Mouse (Mus musculus) heart, embryonic 10.5 days (tissue): ENCODE data around the gene Arntl. TPM values are rescaled to one million over a fixed set of nuclear protein-coding genes. Genes with fewer than 3 reads are reported as not detected.

ENCODE experiments used
- DNase-seq: peaks from one replicate; pipeline ENCODE4 v3.0.0-alpha.2; 2017; ENCODE audit warnings: low spot score
- H3K27ac ChIP-seq: fragments of 300-500 bp; sonication (generic); 2 replicates; pipeline ENCODE4 v1.5.1; 2016; ENCODE audit warnings: mild to moderate bottlenecking
- H3K27me3 ChIP-seq: fragments of 300-500 bp; sonication (generic); 2 replicates; pipeline ENCODE4 v1.6.1; 2016; ENCODE audit warnings: mild to moderate bottlenecking; ENCODE audit not compliant: poor library complexity, insufficient read depth, severe bottlenecking
- H3K36me3 ChIP-seq: fragments of 300-500 bp; sonication (generic); 2 replicates; pipeline ENCODE4 v1.6.1; 2016; ENCODE audit warnings: mild to moderate bottlenecking, moderate library complexity
- H3K4me1 ChIP-seq: fragments of 300-500 bp; sonication (generic); 2 replicates; pipeline ENCODE4 v1.6.1; 2016; ENCODE audit warnings: mild to moderate bottlenecking
- H3K4me3 ChIP-seq: fragments of 300-500 bp; sonication (generic); 2 replicates; pipeline ENCODE4 v1.5.1; 2016; ENCODE audit warnings: mild to moderate bottlenecking, moderate library complexity
- H3K9me3 ChIP-seq: fragments of 300-500 bp; sonication (generic); 2 replicates; pipeline ENCODE4 v1.6.1; 2016; ENCODE audit warnings: mild to moderate bottlenecking, moderate library complexity
- WGBS: fragments of 180-500 bp; shearing (Covaris S2); methylation state at CpG from one replicate; pipeline ENCODE4 v1.1.7; 2016; 5-methylcytosine and 5-hydroxymethylcytosine counted together
- polyA plus RNA-seq: library from polyadenylated mRNA; unstranded; fragments of >200 nt; fragmentation: Nextera tagmentation; extraction: Ambion mirVana; gene quantifications from 2 replicates; pipeline ENCODE4 v1.2.1, GENCODE M21; 2016

The Arntl gene
- polyA plus RNA-seq, 1 experiment from 2014 or later, result 7.0 TPM

DNA sequence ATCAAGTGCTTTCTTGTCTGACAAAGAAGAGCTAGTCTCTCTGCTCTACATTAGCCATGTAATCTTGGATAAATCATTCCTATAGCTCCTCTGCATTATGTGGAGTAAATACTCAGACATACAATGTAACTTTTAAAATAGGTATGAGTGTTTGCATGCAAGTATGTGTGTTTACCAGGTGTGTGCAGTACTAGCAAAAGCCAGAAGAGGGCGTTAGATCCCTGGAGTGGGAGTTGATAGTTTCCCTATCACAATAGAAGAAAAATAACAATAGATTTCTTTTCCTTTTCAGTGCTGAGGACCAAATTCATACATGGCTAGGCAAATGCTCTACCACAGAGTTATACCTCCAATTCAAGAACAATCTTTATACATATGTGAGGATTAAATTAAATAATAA is 15.5 kb upstream of the Arntl start:
- Histone ChIP-seq H3K4me1 (peaks cover 4% of the 10 kb centered on the region; the same call in 1 of the 2 replicates), H3K27ac (no peak overlapping the region), H3K9me3 (0 out of 2 replicates have a peak, but pooled peaks cover 3% of the 10 kb centered on the region), H3K4me3 (no peak overlapping the region), H3K36me3 (no peaks in the 10 kb centered on the region), H3K27me3 (no peaks in the 10 kb centered on the region)
- 47% methylated on average over 1 of the region's 1 CpGs for WGBS
- DNase-seq, result no peak

DNA sequence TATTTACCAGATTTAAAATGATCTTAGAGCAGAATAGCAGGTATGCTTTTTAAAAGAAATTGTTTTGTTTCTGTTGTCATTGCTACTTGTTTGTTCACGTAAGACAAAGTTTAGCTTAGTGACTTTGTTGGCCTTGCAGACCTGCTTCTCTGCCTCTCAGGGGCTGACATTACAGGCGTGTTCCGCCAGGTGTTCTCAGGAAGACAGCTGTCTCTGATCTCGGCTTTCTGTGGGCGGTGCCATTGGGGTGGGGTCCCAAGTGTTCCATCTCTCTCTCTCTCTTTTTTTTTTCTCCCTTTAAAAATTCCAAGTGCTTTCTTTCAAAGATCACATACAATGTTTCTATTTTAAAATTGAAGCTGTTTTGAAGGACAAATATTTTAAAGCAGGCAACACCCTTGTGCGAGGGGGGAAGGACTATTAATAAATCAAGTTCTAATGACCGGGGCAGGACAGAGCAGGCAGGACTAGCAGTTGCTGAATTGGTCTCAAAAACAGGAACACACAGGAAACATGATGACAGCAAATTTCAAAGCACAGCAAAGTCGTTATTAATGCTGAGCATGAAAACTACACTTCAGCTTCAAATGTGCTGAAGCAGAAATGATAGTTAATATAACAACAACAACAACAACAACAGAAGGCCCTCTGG is 14.4 kb upstream of the Arntl start:
- Histone ChIP-seq H3K4me3 (no peak overlapping the region), H3K9me3 (0 out of 2 replicates have a peak, but pooled peaks cover 3% of the 10 kb centered on the region), H3K27ac (no peak overlapping the region), H3K36me3 (no peaks in the 10 kb centered on the region), H3K27me3 (no peaks in the 10 kb centered on the region), H3K4me1 (peaks cover 10% of the 10 kb centered on the region)
- no peak for DNase-seq
- 57% methylated on average over 8 of the region's 8 CpGs for WGBS

- H3K27ac ChIP-seq, result no peak overlapping the region
- DNase-seq, result no peak
- H3K4me3 ChIP-seq, result no peak overlapping the region
- H3K4me1 ChIP-seq, result peaks cover 10% of the 10 kb centered on the region
- no peaks in the 10 kb centered on the region for H3K36me3 ChIP-seq
- 0 out of 2 replicates have a peak, but pooled peaks cover 3% of the 10 kb centered on the region for H3K9me3 ChIP-seq
- H3K27me3 ChIP-seq, result no peaks in the 10 kb centered on the region
Measured at GRCm38 (mm10) chr7:113193872-113194271, 13.4 kb upstream of the Arntl start.

- Histone ChIP-seq H3K36me3 (no peaks in the 10 kb centered on the region), H3K27ac (no peak overlapping the region), H3K4me1 (peaks cover 10% of the 10 kb centered on the region), H3K4me3 (no peak overlapping the region), H3K27me3 (no peaks in the 10 kb centered on the region), H3K9me3 (0 out of 2 replicates have a peak, but pooled peaks cover 3% of the 10 kb centered on the region)
- no peak for DNase-seq
- whole genome bisulfite sequencing, result 59% methylated on average over 2 of the region's 2 CpGs
Measured at GRCm38 (mm10) chr7:113195271-113195670, 12.0 kb upstream of the Arntl start.

DNA sequence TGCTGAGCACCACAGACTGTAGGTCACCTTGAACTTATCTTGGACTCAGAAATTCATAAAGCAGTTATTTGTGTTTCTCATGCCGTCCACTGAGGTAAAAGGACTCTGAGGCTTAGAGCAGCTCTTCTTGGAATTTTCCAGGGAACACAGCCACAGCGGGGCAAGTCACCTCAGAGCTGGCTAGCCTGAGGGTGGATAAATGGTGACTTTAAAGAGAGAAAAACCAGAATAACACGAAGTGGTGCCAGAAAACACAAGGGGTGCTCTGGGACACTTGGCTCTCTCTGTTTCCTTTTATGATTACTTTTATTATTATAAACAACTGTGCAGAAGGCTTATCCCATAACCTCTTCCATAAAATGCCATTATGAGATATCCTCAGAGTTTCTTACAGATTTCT is 11.1 kb upstream of the Arntl start:
- H3K27ac ChIP-seq, result no peak overlapping the region
- peaks cover 10% of the 10 kb centered on the region for H3K4me1 ChIP-seq
- H3K27me3 ChIP-seq, result no peaks in the 10 kb centered on the region
- no peak for DNase-seq
- no peaks in the 10 kb centered on the region for H3K36me3 ChIP-seq
- H3K4me3 ChIP-seq, result no peak overlapping the region
- no peaks in the 10 kb centered on the region for H3K9me3 ChIP-seq
- 81% methylated on average over 3 of the region's 3 CpGs for WGBS

DNA sequence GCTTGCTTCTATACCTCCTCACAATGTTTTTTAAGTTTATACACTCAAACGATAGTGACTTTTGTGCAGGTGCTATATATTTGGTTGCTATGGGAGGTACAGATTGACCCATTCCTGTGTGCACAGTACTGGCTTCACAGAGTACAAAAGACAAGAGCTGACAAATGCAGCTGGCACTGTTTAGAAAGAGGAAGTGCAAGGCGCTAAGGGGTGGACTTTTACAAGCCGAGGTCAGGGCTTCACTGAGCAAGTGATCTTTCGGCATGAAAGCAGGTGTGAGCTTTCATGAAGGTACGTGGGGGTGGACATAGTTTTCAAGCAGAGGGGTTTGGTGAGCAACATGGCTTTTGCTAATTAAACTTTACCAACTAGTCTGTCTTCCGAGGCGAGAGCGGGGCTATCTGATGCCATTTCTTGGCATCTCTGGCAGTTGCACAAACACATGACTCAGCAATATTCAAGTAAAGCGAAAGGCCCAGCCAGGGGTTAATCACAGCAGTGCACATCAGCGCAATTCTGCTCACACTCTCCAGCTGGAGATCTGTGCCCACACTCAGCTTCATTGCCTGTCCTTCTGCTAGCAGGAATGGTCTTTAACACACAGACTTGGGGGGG is 10.0 kb upstream of the Arntl start:
- H3K27me3 ChIP-seq, result no peaks in the 10 kb centered on the region; the same call in 1 of the 2 replicates
- H3K27ac ChIP-seq, result no peak overlapping the region
- H3K4me3 ChIP-seq, result no peak overlapping the region
- H3K9me3 ChIP-seq, result no peaks in the 10 kb centered on the region
- 47% methylated on average over 10 of the region's 10 CpGs for WGBS
- no peak for DNase-seq
- no peaks in the 10 kb centered on the region for H3K36me3 ChIP-seq
- H3K4me1 ChIP-seq, result peaks cover 10% of the 10 kb centered on the region

- 43% methylated on average over 3 of the region's 3 CpGs for WGBS
- no peaks in the 10 kb centered on the region for H3K36me3 ChIP-seq
- H3K4me1 ChIP-seq, result peaks cover 17% of the 10 kb centered on the region
- H3K9me3 ChIP-seq, result no peaks in the 10 kb centered on the region
- H3K27ac ChIP-seq, result no peak overlapping the region
- DNase-seq, result no peak
- H3K4me3 ChIP-seq, result no peak overlapping the region
- H3K27me3 ChIP-seq, result peaks cover 25% of the 10 kb centered on the region
Measured at GRCm38 (mm10) chr7:113201584-113201983, 5.7 kb upstream of the Arntl start.

DNA sequence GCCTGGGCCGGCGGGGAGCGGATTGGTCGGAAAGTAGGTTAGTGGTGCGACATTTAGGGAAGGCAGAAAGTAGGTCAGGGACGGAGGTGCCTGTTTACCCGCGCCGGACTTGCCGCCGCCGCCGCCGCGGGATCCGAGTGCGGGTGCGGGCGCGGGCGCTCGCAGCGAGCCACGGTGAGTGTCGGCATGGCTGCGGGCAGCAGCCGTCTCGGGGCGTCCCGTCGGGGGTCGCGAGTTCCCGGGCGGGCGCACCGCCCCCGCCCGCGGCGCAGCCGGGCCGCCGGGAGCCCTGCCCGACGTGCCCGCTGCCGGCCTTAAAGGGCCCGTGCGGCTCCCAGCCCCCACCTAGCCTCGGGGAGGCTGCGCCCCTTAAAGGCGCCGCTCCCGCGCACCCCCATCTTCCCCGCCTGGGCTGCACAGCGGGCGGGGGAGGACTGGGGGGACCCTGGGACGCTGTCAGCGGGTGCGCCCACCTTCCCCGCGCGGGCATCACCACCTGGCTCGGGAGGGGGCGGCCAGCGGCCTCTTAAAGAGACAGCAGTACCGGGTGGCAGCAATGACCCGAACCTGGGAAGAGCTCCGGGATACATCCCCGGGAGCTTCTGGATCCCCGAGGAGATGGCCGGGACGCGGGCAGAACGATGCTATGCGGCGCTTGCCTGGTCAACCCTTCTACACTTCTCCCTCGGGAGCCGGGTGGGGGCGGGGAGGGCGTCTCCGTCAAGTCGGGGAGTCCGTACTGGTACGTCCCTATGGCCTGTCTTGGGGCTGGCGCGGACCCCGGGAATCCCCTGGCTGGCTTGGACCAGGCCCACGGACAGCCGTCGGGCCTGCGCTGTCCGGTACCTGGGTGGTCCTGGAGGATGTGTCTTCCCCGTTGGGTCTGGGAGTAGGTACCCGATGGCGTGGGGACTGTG is 464 bp downstream of the Arntl start:
- Histone ChIP-seq H3K27ac (peak overlapping the region; percentile 90), H3K27me3 (peaks cover 69% of the 10 kb centered on the region), H3K4me1 (peaks cover 15% of the 10 kb centered on the region), H3K4me3 (peak overlapping the region; percentile 96), H3K9me3 (no peaks in the 10 kb centered on the region), H3K36me3 (no peaks in the 10 kb centered on the region)
- under 1% methylated on average over 88 of the region's 98 CpGs for WGBS
- DNase-seq, result peak; percentile 79

DNA sequence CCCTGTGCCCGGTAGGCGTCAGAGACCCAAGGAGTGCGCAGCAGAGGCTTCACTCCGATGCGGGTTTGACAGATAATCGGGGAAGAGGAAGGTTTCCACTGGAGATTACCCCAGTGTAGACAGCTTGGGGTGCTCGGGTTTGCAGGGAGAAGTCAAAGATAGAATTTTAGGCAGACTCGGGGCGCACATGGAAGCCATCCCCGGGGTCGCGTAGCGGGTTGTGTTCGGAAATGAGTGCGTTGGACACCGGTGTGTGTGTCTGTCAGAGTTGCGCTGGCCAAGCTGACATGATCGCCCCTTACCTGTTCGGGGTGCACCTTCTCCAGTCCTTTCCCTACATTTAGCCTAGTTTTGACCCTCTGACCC is 1.1 kb downstream of the Arntl start:
- Histone ChIP-seq H3K27ac (peak overlapping the region; percentile 90; the same call in 1 of the 2 replicates), H3K27me3 (peaks cover 68% of the 10 kb centered on the region), H3K9me3 (no peaks in the 10 kb centered on the region), H3K4me3 (peak overlapping the region; percentile 96), H3K4me1 (peaks cover 15% of the 10 kb centered on the region), H3K36me3 (no peaks in the 10 kb centered on the region)
- WGBS, result 4% methylated on average over 19 of the region's 19 CpGs
- DNase-seq, result no peak

- Histone ChIP-seq H3K36me3 (no peaks in the 10 kb centered on the region), H3K27ac (no peak overlapping the region), H3K4me1 (peaks cover 17% of the 10 kb centered on the region), H3K9me3 (no peaks in the 10 kb centered on the region), H3K27me3 (peaks cover 53% of the 10 kb centered on the region), H3K4me3 (no peak overlapping the region)
- no peak for DNase-seq
- 52% methylated on average over 4 of the region's 4 CpGs for WGBS
Measured at GRCm38 (mm10) chr7:113210441-113210840, 3.2 kb downstream of the Arntl start.

DNA sequence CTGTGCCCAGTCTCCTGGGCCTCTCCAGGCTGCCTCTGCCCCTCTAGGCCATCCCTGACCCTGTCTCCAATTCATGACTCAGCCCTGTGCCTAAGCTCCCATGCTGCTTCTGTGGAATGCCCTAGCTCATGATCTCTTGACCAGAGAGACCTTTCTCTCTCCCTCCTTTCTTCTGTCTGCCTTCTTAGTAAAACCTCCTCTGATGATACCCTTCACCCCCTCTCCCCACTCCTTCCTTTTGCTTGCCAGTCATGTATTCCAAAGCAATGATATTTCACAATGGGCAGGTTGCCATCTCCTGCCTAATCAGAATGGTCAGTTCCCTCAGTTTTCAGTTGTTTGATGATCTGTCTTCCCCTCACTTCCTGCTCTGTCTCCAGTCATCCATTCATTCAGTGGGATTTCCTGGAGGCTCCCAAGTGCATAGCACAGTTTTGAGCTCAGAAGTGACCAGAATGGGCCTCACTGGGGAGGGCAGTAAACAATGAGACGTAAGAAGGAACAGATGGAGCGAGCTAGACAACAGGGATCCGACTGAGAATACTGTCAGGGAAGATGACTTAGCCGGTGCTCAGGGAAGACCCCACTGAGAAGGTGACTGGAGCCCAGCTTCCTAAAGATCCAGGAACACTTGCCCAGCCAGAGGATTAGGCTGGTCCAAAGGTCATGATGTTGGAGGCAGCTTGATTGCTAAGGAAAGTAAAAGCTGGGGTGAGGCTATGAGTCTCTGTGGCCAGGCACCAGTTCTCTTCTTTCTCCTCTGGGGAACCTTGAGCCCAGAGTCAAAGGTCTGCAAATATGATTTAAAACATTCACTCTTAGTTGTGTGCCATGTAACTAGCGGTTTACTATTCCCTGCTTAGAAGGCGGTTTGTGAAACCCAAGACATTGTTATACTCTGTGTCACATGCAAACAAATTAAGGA is 7.2 kb downstream of the Arntl start:
- DNase-seq, result no peak
- no peaks in the 10 kb centered on the region for H3K36me3 ChIP-seq
- H3K9me3 ChIP-seq, result no peaks in the 10 kb centered on the region
- H3K27me3 ChIP-seq, result peaks cover 26% of the 10 kb centered on the region
- whole genome bisulfite sequencing, result 65% methylated on average over 6 of the region's 6 CpGs
- no peak overlapping the region for H3K27ac ChIP-seq
- H3K4me1 ChIP-seq, result 0 out of 2 replicates have a peak, but pooled peaks cover 2% of the 10 kb centered on the region
- H3K4me3 ChIP-seq, result no peak overlapping the region

- peaks cover 8% of the 10 kb centered on the region; the same call in 1 of the 2 replicates for H3K4me1 ChIP-seq
- no peaks in the 10 kb centered on the region for H3K36me3 ChIP-seq
- H3K27ac ChIP-seq, result no peak overlapping the region
- WGBS, result 47% methylated on average over 8 of the region's 8 CpGs
- no peak overlapping the region for H3K4me3 ChIP-seq
- H3K9me3 ChIP-seq, result no peaks in the 10 kb centered on the region
- no peak for DNase-seq
- peaks cover 10% of the 10 kb centered on the region for H3K27me3 ChIP-seq
Measured at GRCm38 (mm10) chr7:113216152-113216551, 8.9 kb downstream of the Arntl start.
